Mouse (Mus musculus): ENCODE data around the gene Spsb4. TPM values are rescaled to one million over a fixed set of nuclear protein-coding genes. Genes with fewer than 3 reads are reported as not detected.

Gene Spsb4
- polyA plus RNA-seq (2015; fragmentation: Nextera tagmentation; extraction: Ambion mirVana), result 43.3 and 46.3 TPM in 2 replicates

DNA sequence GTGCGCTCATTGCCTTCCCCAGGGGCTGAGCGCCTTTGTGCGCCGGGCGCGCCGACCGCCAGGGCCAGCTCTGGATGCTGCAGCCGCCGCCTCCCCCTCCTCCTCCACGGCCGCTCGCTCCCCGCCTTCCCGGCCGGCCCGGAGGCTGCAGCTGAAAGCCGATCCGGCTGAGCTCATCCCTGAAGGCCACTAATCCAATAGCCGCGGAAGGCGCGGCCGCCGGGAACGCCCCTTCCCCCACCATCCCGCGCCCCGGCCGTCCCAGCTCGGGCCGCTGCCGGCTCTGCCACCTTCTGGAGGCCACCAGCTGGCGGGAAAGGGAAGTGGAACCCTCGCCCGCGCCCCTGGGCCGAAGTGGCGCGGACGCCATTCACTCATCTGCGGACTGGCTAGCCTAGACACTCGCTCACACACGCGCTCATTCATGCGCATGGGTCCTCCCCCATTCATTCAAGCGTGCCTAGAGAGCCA is at the start of gene Spsb4:
Gene Spsb4 (minus strand): TSS at position 167 of the 471 bp plus-strand sequence.
- ATAC-seq (ENCODE audit: low FRiP score, low read depth), result peak; percentile 89
- Histone ChIP-seq H3K27ac (replicated peaks) (peak within 1 kb of the TSS; percentile 97), H3K36me3 (no peaks in the 10 kb centered on the region), H3K9ac (peak within 1 kb of the TSS; percentile 90), H3K9me3 (no peaks in the 10 kb centered on the region), H3K4me1 (replicated peaks) (peaks cover 47% of the 10 kb centered on the region), H3K4me2 (peak within 1 kb of the TSS; percentile 90), H3K4me3 (peak within 1 kb of the TSS; percentile 81), H3K27me3 (no peaks in the 10 kb centered on the region)
- 0% methylated on average over 45 of the region's 47 CpGs for WGBS

DNA sequence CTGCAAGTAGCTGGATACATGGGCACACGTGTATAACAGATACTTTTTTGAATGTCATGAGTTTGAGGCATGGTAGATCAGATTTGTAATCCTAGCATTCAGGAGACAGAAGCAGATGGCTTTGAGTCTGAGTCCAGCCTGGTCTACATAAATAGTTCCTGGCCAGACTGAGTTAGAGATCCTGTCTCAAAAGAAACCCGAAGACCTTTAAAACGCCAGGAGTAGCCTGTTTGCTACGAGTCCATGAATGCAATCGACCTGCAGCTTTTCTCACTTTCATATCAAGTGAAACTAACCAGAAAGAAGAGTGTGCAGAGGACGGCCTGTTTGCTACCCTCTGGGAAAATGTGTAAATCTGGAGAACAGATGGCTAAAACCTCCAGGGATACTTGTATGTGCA is 49.1 kb upstream of the Spsb4 start:
- Histone ChIP-seq H3K4me3 (no peak overlapping the region), H3K36me3 (no peaks in the 10 kb centered on the region), H3K27me3 (no peaks in the 10 kb centered on the region), H3K4me2 (no peak overlapping the region), H3K9me3 (no peaks in the 10 kb centered on the region), H3K27ac (replicated peaks) (no peak overlapping the region), H3K4me1 (replicated peaks) (peaks cover 10% of the 10 kb centered on the region; the same call in 1 of the 2 replicates), H3K9ac (no peak overlapping the region)
- WGBS, result 75% methylated on average over 6 of the region's 6 CpGs
- ATAC-seq (ENCODE audit: low FRiP score, low read depth), result no peak

GRCm38 (mm10) chr9:97065885-97066284 is 47.2 kb upstream of the Spsb4 start:
- Histone ChIP-seq H3K36me3 (no peaks in the 10 kb centered on the region), H3K9me3 (no peaks in the 10 kb centered on the region), H3K4me1 (replicated peaks) (peaks cover 10% of the 10 kb centered on the region; the same call in 1 of the 2 replicates), H3K4me2 (no peak overlapping the region), H3K9ac (no peak overlapping the region), H3K27me3 (no peaks in the 10 kb centered on the region), H3K27ac (replicated peaks) (no peak overlapping the region), H3K4me3 (no peak overlapping the region)
- 40% methylated on average over 4 of the region's 4 CpGs for WGBS
- no peak for ATAC-seq (ENCODE audit: low FRiP score, low read depth)

DNA sequence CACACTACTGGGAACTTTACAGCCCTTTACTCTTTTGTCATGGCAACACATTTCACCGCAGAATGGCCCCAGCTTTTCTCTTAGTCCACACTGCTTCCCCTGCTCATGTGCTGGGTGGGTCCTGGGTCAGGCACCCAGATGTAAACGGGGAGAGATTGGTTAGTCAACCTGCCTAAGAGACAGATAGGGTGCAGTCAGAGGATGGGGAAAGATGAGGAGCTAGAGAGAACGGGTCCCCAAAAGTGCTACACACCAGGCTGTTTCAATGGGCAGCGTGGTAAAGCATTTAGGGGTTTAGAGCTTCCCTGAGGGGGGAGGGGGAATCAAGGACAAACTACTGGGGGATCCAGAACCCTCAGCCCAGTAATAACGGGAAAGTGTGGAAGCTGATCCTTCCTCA is 46.6 kb upstream of the Spsb4 start:
- peaks cover 13% of the 10 kb centered on the region; the same call in 1 of the 2 replicates for H3K4me1 ChIP-seq (replicated peaks)
- WGBS, result 42% methylated on average over 5 of the region's 5 CpGs
- no peaks in the 10 kb centered on the region for H3K9me3 ChIP-seq
- H3K27me3 ChIP-seq, result no peaks in the 10 kb centered on the region
- H3K4me2 ChIP-seq, result no peak overlapping the region
- H3K4me3 ChIP-seq, result no peak overlapping the region
- no peak for ATAC-seq (ENCODE audit: low FRiP score, low read depth)
- H3K9ac ChIP-seq, result no peak overlapping the region
- H3K27ac ChIP-seq (replicated peaks), result no peak overlapping the region
- no peaks in the 10 kb centered on the region for H3K36me3 ChIP-seq

- ATAC-seq (ENCODE audit: low FRiP score, low read depth), result no peak
- peaks cover 13% of the 10 kb centered on the region; the same call in 1 of the 2 replicates for H3K4me1 ChIP-seq (replicated peaks)
- no peaks in the 10 kb centered on the region for H3K27me3 ChIP-seq
- H3K9ac ChIP-seq, result no peak overlapping the region
- H3K4me2 ChIP-seq, result no peak overlapping the region
- no peak overlapping the region for H3K27ac ChIP-seq (replicated peaks)
- H3K9me3 ChIP-seq, result no peaks in the 10 kb centered on the region
- no peaks in the 10 kb centered on the region for H3K36me3 ChIP-seq
- no peak overlapping the region for H3K4me3 ChIP-seq
- 95% methylated on average over 1 of the region's 1 CpGs for WGBS
Observed at GRCm38 (mm10) chr9:97064161-97064560, 45.5 kb upstream of the Spsb4 start.

DNA sequence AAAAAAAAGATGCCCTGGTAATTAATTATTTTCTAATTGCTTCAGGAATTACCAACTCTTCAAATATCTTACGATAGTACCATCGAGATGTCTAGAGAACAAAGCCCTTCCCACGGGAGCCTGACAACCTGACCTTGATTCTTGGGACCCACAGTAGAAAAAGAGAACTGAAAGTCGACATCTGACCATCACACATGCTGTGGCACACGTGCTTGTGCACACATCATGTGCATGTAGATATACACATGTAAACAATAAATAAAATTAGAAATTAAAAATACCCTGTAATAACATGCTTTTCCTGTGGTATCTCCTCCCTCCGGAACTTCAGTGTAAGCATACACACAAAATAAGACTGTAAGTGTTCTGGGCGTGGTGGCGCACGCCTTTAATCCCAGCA is 43.1 kb upstream of the Spsb4 start:
- no peak overlapping the region for H3K4me3 ChIP-seq
- 94% methylated on average over 9 of the region's 9 CpGs for WGBS
- H3K4me2 ChIP-seq, result no peak overlapping the region
- H3K36me3 ChIP-seq, result no peaks in the 10 kb centered on the region
- H3K9me3 ChIP-seq, result no peaks in the 10 kb centered on the region
- peaks cover 15% of the 10 kb centered on the region for H3K4me1 ChIP-seq (replicated peaks)
- H3K27me3 ChIP-seq, result no peaks in the 10 kb centered on the region
- no peak overlapping the region for H3K27ac ChIP-seq (replicated peaks)
- no peak overlapping the region for H3K9ac ChIP-seq
- no peak for ATAC-seq (ENCODE audit: low FRiP score, low read depth)

- Histone ChIP-seq H3K27ac (replicated peaks) (0 out of 2 replicates have a peak overlapping the region, but pooled peaks have one; percentile 14), H3K4me2 (peak overlapping the region; percentile 34), H3K4me3 (no peak overlapping the region), H3K9me3 (no peaks in the 10 kb centered on the region), H3K27me3 (no peaks in the 10 kb centered on the region), H3K9ac (no peak overlapping the region), H3K4me1 (replicated peaks) (peaks cover 10% of the 10 kb centered on the region; the same call in 1 of the 2 replicates), H3K36me3 (no peaks in the 10 kb centered on the region)
- ATAC-seq (ENCODE audit: low FRiP score, low read depth), result peak; percentile 49; the same call in 1 of the 2 replicates
- WGBS, result 50% methylated on average over 18 of the region's 18 CpGs
Observed at GRCm38 (mm10) chr9:97056541-97057338, 38.1 kb upstream of the Spsb4 start.

- Histone ChIP-seq H3K4me3 (no peak overlapping the region), H3K4me2 (no peak overlapping the region), H3K27me3 (no peaks in the 10 kb centered on the region), H3K9ac (no peak overlapping the region), H3K4me1 (replicated peaks) (peaks cover 16% of the 10 kb centered on the region), H3K9me3 (no peaks in the 10 kb centered on the region), H3K27ac (replicated peaks) (no peak overlapping the region), H3K36me3 (no peaks in the 10 kb centered on the region)
- 39% methylated on average over 14 of the region's 14 CpGs for WGBS
- ATAC-seq (ENCODE audit: low FRiP score, low read depth), result 0 out of 2 replicates have a peak, but pooled peaks have one; percentile 20
Observed at GRCm38 (mm10) chr9:97055906-97056305, 37.3 kb upstream of the Spsb4 start.

DNA sequence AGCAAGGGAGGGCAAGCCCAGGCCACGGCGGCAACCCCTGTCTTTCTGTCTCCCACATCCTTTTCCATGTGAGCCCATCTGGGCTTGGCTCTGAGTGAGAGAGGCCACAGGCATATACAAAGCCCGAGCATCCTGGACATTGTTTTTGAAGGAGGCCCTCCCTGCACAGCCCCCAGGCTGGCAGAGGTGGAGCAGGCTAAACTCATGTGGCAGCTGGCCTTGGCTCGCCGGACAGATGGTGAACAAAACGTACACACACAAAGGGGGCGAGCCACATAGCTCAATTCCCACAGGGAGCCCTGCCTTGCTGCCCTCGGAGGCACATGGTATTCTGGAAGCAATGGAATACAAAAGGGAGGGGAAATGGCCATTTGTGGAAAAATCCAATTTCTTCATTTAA is 32.5 kb upstream of the Spsb4 start:
- ATAC-seq (ENCODE audit: low FRiP score, low read depth), result peak; percentile 71
- H3K9me3 ChIP-seq, result no peaks in the 10 kb centered on the region
- no peaks in the 10 kb centered on the region for H3K27me3 ChIP-seq
- no peak overlapping the region for H3K27ac ChIP-seq (replicated peaks)
- H3K4me2 ChIP-seq, result no peak overlapping the region
- no peak overlapping the region for H3K4me3 ChIP-seq
- no peaks in the 10 kb centered on the region for H3K36me3 ChIP-seq
- H3K9ac ChIP-seq, result no peak overlapping the region
- 12% methylated on average over 8 of the region's 8 CpGs for WGBS
- peaks cover 6% of the 10 kb centered on the region; the same call in 1 of the 2 replicates for H3K4me1 ChIP-seq (replicated peaks)

DNA sequence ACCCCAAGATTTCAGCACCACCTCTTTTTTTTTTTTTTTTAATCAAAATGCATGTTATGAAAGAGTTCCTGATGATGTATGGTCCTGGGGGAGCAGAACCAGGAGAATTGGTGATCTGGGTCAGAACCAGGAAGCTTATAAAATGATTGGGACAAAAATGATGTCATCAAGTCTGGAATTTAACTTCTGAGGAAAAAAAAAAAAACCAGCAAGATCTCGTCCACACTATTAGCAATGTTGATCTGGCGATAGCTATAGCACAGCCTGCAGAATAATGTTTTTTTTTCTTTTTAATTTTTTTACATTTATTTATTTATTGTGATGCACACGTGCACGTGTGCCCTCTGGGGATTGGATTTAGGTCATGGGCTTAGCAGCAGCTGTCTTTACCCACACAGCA is 27.6 kb upstream of the Spsb4 start:
- Histone ChIP-seq H3K4me2 (no peak overlapping the region), H3K36me3 (no peaks in the 10 kb centered on the region), H3K9me3 (no peaks in the 10 kb centered on the region), H3K4me1 (replicated peaks) (peaks cover 4% of the 10 kb centered on the region; the same call in 1 of the 2 replicates), H3K27ac (replicated peaks) (no peak overlapping the region), H3K27me3 (no peaks in the 10 kb centered on the region), H3K9ac (no peak overlapping the region), H3K4me3 (no peak overlapping the region)
- ATAC-seq (ENCODE audit: low FRiP score, low read depth), result no peak
- WGBS, result 83% methylated on average over 4 of the region's 4 CpGs

GRCm38 (mm10) chr9:97041633-97042032 is 23.0 kb upstream of the Spsb4 start:
- no peak for ATAC-seq (ENCODE audit: low FRiP score, low read depth)
- WGBS, result 56% methylated on average over 8 of the region's 8 CpGs
- no peak overlapping the region for H3K27ac ChIP-seq (replicated peaks)
- H3K4me1 ChIP-seq (replicated peaks), result no peaks in the 10 kb centered on the region
- no peak overlapping the region for H3K4me3 ChIP-seq
- no peak overlapping the region for H3K4me2 ChIP-seq
- H3K27me3 ChIP-seq, result no peaks in the 10 kb centered on the region
- no peaks in the 10 kb centered on the region for H3K9me3 ChIP-seq
- H3K36me3 ChIP-seq, result no peaks in the 10 kb centered on the region
- H3K9ac ChIP-seq, result no peak overlapping the region

DNA sequence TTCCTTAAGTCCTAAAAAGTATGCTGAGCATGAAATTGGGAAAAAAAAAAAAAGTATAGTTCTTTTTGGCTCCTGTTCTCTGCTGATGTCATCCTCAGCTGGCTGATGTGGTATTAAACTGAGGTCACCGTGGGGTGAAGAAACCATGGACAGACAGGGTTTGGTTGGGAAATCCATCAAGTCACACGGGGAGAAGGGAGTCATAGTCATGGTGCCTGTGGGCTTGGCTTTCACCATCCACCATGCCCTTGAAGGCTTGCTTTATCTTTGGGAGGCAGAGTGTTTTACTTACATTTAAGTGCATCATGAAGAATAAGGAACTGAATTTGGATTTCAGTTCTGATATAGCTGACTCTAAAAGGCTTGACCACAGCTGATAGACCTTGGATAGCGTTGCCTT is 19.4 kb upstream of the Spsb4 start:
- ATAC-seq (ENCODE audit: low FRiP score, low read depth), result no peak
- H3K36me3 ChIP-seq, result no peaks in the 10 kb centered on the region
- H3K27ac ChIP-seq (replicated peaks), result no peak overlapping the region
- no peaks in the 10 kb centered on the region for H3K9me3 ChIP-seq
- H3K9ac ChIP-seq, result no peak overlapping the region
- H3K4me1 ChIP-seq (replicated peaks), result no peaks in the 10 kb centered on the region
- WGBS, result 94% methylated on average over 3 of the region's 3 CpGs
- no peak overlapping the region for H3K4me2 ChIP-seq
- H3K4me3 ChIP-seq, result no peak overlapping the region
- no peaks in the 10 kb centered on the region for H3K27me3 ChIP-seq
